Mouse (Mus musculus) fibroblast of lung, adult 2 months (primary cell): ENCODE results near the gene Dclre1a.
"Not testable (repeated sequence)": the region's sequence is repeated elsewhere in the genome, so short reads cannot be mapped to it uniquely, and the experiment has no call there.

Experiments
- DNase-seq: peaks from one replicate; pipeline ENCODE4 v3.0.0-alpha.2; 2011; ENCODE audit warnings: low read depth

Gene Dclre1a

GRCm38 (mm10) chr19:56548230-56549032 lies 409 bp upstream of the Dclre1a start, which contains the start of gene Nhlrc2:
Gene Nhlrc2, plus strand, starts transcription at chr19:56548261.
- peak; percentile 64 for DNase-seq

GRCm38 (mm10) chr19:56546031-56546430 lies 2.0 kb downstream of the Dclre1a start:
- DNase-seq: no peak

GRCm38 (mm10) chr19:56544681-56545388 lies 3.2 kb downstream of the Dclre1a start:
- DNase-seq: no peak

- no peak for DNase-seq
Measured at GRCm38 (mm10) chr19:56543320-56543719, 4.7 kb downstream of the Dclre1a start.

GRCm38 (mm10) chr19:56535765-56536164 lies 12.3 kb downstream of the Dclre1a start:
- no peak for DNase-seq

GRCm38 (mm10) chr19:56535064-56535463 lies 13.0 kb downstream of the Dclre1a start:
- peak; percentile 60 for DNase-seq

- DNase-seq: no peak
Measured at GRCm38 (mm10) chr19:56534337-56534736, 13.7 kb downstream of the Dclre1a start.

- DNase-seq: no peak
Measured at GRCm38 (mm10) chr19:56533291-56534071, 14.5 kb downstream of the Dclre1a start.

GRCm38 (mm10) chr19:56531251-56531650 lies 16.8 kb downstream of the Dclre1a start:
- DNase-seq: no peak

- not testable (repeated sequence) for DNase-seq
Measured at GRCm38 (mm10) chr19:56530529-56530928, 17.5 kb downstream of the Dclre1a start.

GRCm38 (mm10) chr19:56519408-56519807 lies 28.6 kb downstream of the Dclre1a start:
- DNase-seq: not testable (repeated sequence)

- DNase-seq: not testable (repeated sequence)
Measured at GRCm38 (mm10) chr19:56513527-56513926, 34.5 kb downstream of the Dclre1a start.

- DNase-seq: not testable (repeated sequence)
Measured at GRCm38 (mm10) chr19:56511207-56511606, 36.8 kb downstream of the Dclre1a start.

- DNase-seq: not testable (repeated sequence)
Measured at GRCm38 (mm10) chr19:56503525-56503924, 44.5 kb downstream of the Dclre1a start.

- DNase-seq: not testable (repeated sequence)
Measured at GRCm38 (mm10) chr19:56503069-56503468, 45.0 kb downstream of the Dclre1a start.

- DNase-seq: not testable (repeated sequence)
Measured at GRCm38 (mm10) chr19:56494157-56494556, 53.9 kb downstream of the Dclre1a start.

GRCm38 (mm10) chr19:56489601-56490000 lies 58.4 kb downstream of the Dclre1a start:
- DNase-seq: no peak

- no peak for DNase-seq
Measured at GRCm38 (mm10) chr19:56487339-56487738, 60.7 kb downstream of the Dclre1a start.

GRCm38 (mm10) chr19:56486926-56487325 lies 61.1 kb downstream of the Dclre1a start:
- DNase-seq: no peak

GRCm38 (mm10) chr19:56485376-56486271 lies 62.4 kb downstream of the Dclre1a start:
- no peak for DNase-seq
